Mouse (Mus musculus) kidney, embryonic 14.5 days (tissue): ENCODE measurements around the gene Znrf2. TPM values are rescaled to one million over a fixed set of nuclear protein-coding genes. Genes with fewer than 3 reads are reported as not detected.

Source experiments
- ATAC-seq: fragments of 200-750 bp; cut with Nextera tagmentation; 2 replicates; pipeline ENCODE4 v1.8.0; 2017; ENCODE audit warnings: moderate number of reproducible peaks, mild to moderate bottlenecking, moderate TSS enrichment, moderate library complexity; ENCODE audit not compliant: low FRiP score, low TSS enrichment
- H3K27ac ChIP-seq: fragments of 300-500 bp; sonication (generic); 2 replicates; pipeline ENCODE4 v1.5.1; 2014; ENCODE audit warnings: low read depth, mild to moderate bottlenecking, low read length, moderate library complexity, mixed read lengths
- H3K27me3 ChIP-seq: fragments of 300-500 bp; sonication (generic); 2 replicates; pipeline ENCODE4 v1.6.1; 2014; ENCODE audit warnings: mild to moderate bottlenecking, low read length; ENCODE audit not compliant: control insufficient read depth, insufficient read depth
- H3K36me3 ChIP-seq: fragments of 300-500 bp; sonication (generic); 2 replicates; pipeline ENCODE4 v1.6.1; 2014; ENCODE audit warnings: low read length, mixed read lengths; ENCODE audit not compliant: control insufficient read depth, insufficient read depth
- H3K4me1 ChIP-seq: fragments of 300-500 bp; sonication (generic); 2 replicates; pipeline ENCODE4 v1.6.1; 2014; ENCODE audit warnings: low read length, mixed read lengths; ENCODE audit not compliant: control insufficient read depth, insufficient read depth
- H3K4me2 ChIP-seq: fragments of 300-500 bp; sonication (generic); replicated peaks from 2 replicates; pipeline ENCODE4 v1.6.1; 2014; ENCODE audit warnings: low read depth, mild to moderate bottlenecking, low read length
- H3K4me3 ChIP-seq: fragments of 300-500 bp; sonication (generic); 2 replicates; pipeline ENCODE4 v1.5.1; 2014; ENCODE audit warnings: mild to moderate bottlenecking, low read length
- H3K9ac ChIP-seq: fragments of 300-500 bp; sonication (generic); 2 replicates; pipeline ENCODE4 v1.6.1; 2014; ENCODE audit warnings: low read depth, mild to moderate bottlenecking, low read length, moderate library complexity
- H3K9me3 ChIP-seq: fragments of 300-500 bp; sonication (generic); 2 replicates; pipeline ENCODE4 v1.6.1; 2016; ENCODE audit warnings: low read length; ENCODE audit not compliant: control insufficient read depth
- WGBS: fragments of 180-500 bp; shearing (Covaris S2); extraction: QIAGEN DNeasy Blood & Tissue Kit; methylation state at CpG from one replicate; pipeline ENCODE4 v1.1.7; 2014; 5-methylcytosine and 5-hydroxymethylcytosine counted together
- polyA plus RNA-seq: library from polyadenylated mRNA; unstranded; fragments of >200 nt; fragmentation: Nextera tagmentation; extraction: Ambion mirVana; gene quantifications from 2 replicates; pipeline ENCODE4 v1.2.1, GENCODE M21; 2014

Znrf2 gene
- polyA plus RNA-seq, 1 experiment from 2014 or later, result 4.5 TPM

- WGBS, result 72% methylated on average over 6 of the region's 6 CpGs
- Histone ChIP-seq H3K9ac (no peak overlapping the region), H3K27me3 (no peaks in the 10 kb centered on the region), H3K36me3 (no peaks in the 10 kb centered on the region), H3K4me1 (no peaks in the 10 kb centered on the region), H3K4me2 (no peak overlapping the region), H3K27ac (no peak overlapping the region), H3K4me3 (no peak overlapping the region), H3K9me3 (no peaks in the 10 kb centered on the region)
- no peak for ATAC-seq
Measured at GRCm38 (mm10) chr6:54781881-54782280, 34.8 kb upstream of the Znrf2 start.

GRCm38 (mm10) chr6:54785098-54785730 lies 31.5 kb upstream of the Znrf2 start:
- no peak overlapping the region for H3K4me2 ChIP-seq
- no peaks in the 10 kb centered on the region for H3K4me1 ChIP-seq
- 57% methylated on average over 5 of the region's 5 CpGs for whole genome bisulfite sequencing
- 0 out of 2 replicates have a peak, but pooled peaks have one; percentile 49 for ATAC-seq
- H3K4me3 ChIP-seq, result no peak overlapping the region
- H3K9ac ChIP-seq, result no peak overlapping the region
- no peaks in the 10 kb centered on the region for H3K9me3 ChIP-seq
- no peaks in the 10 kb centered on the region for H3K36me3 ChIP-seq
- no peaks in the 10 kb centered on the region for H3K27me3 ChIP-seq
- no peak overlapping the region for H3K27ac ChIP-seq

- no peak overlapping the region for H3K4me3 ChIP-seq
- H3K36me3 ChIP-seq, result no peaks in the 10 kb centered on the region
- H3K27me3 ChIP-seq, result no peaks in the 10 kb centered on the region
- H3K9me3 ChIP-seq, result no peaks in the 10 kb centered on the region
- H3K9ac ChIP-seq, result no peak overlapping the region
- no peak overlapping the region for H3K27ac ChIP-seq
- 91% methylated on average over 5 of the region's 5 CpGs for WGBS
- ATAC-seq, result no peak
- H3K4me1 ChIP-seq, result no peaks in the 10 kb centered on the region
- no peak overlapping the region for H3K4me2 ChIP-seq
Measured at GRCm38 (mm10) chr6:54786766-54787165, 29.9 kb upstream of the Znrf2 start.

- H3K27ac ChIP-seq, result no peak overlapping the region
- H3K9ac ChIP-seq, result no peak overlapping the region
- H3K4me1 ChIP-seq, result no peaks in the 10 kb centered on the region
- no peak for ATAC-seq
- 70% methylated on average over 6 of the region's 6 CpGs for WGBS
- H3K36me3 ChIP-seq, result no peaks in the 10 kb centered on the region
- no peaks in the 10 kb centered on the region for H3K27me3 ChIP-seq
- H3K4me2 ChIP-seq, result no peak overlapping the region
- H3K4me3 ChIP-seq, result no peak overlapping the region
- no peaks in the 10 kb centered on the region for H3K9me3 ChIP-seq
Measured at GRCm38 (mm10) chr6:54788493-54788892, 28.2 kb upstream of the Znrf2 start.

- no peak overlapping the region for H3K27ac ChIP-seq
- H3K27me3 ChIP-seq, result no peaks in the 10 kb centered on the region
- H3K4me3 ChIP-seq, result no peak overlapping the region
- H3K9me3 ChIP-seq, result no peaks in the 10 kb centered on the region
- no peak overlapping the region for H3K4me2 ChIP-seq
- 81% methylated on average over 4 of the region's 4 CpGs for WGBS
- H3K36me3 ChIP-seq, result no peaks in the 10 kb centered on the region
- no peaks in the 10 kb centered on the region for H3K4me1 ChIP-seq
- no peak overlapping the region for H3K9ac ChIP-seq
- no peak for ATAC-seq
Measured at GRCm38 (mm10) chr6:54789139-54789538, 27.6 kb upstream of the Znrf2 start.

GRCm38 (mm10) chr6:54790071-54790470 lies 26.6 kb upstream of the Znrf2 start:
- Histone ChIP-seq H3K9me3 (no peaks in the 10 kb centered on the region), H3K36me3 (no peaks in the 10 kb centered on the region), H3K4me1 (no peaks in the 10 kb centered on the region), H3K9ac (no peak overlapping the region), H3K4me3 (no peak overlapping the region), H3K27ac (no peak overlapping the region), H3K27me3 (no peaks in the 10 kb centered on the region), H3K4me2 (no peak overlapping the region)
- ATAC-seq, result no peak
- WGBS, result 78% methylated on average over 4 of the region's 4 CpGs

- ATAC-seq, result no peak
- H3K9ac ChIP-seq, result no peak overlapping the region
- no peak overlapping the region for H3K4me2 ChIP-seq
- H3K9me3 ChIP-seq, result no peaks in the 10 kb centered on the region; the same call in 1 of the 2 replicates
- no peak overlapping the region for H3K27ac ChIP-seq
- H3K4me3 ChIP-seq, result no peak overlapping the region
- no peaks in the 10 kb centered on the region for H3K4me1 ChIP-seq
- no peaks in the 10 kb centered on the region for H3K36me3 ChIP-seq
- 90% methylated on average over 3 of the region's 3 CpGs for WGBS
- no peaks in the 10 kb centered on the region for H3K27me3 ChIP-seq
Measured at GRCm38 (mm10) chr6:54793853-54794252, 22.9 kb upstream of the Znrf2 start.

GRCm38 (mm10) chr6:54794372-54794771 lies 22.3 kb upstream of the Znrf2 start:
- H3K4me3 ChIP-seq, result no peak overlapping the region
- H3K36me3 ChIP-seq, result no peaks in the 10 kb centered on the region
- ATAC-seq, result no peak
- no peak overlapping the region for H3K4me2 ChIP-seq
- H3K27me3 ChIP-seq, result no peaks in the 10 kb centered on the region
- H3K27ac ChIP-seq, result no peak overlapping the region
- 75% methylated on average over 2 of the region's 2 CpGs for WGBS
- H3K9me3 ChIP-seq, result no peaks in the 10 kb centered on the region; the same call in 1 of the 2 replicates
- no peak overlapping the region for H3K9ac ChIP-seq
- no peaks in the 10 kb centered on the region for H3K4me1 ChIP-seq

GRCm38 (mm10) chr6:54794991-54795390 lies 21.7 kb upstream of the Znrf2 start:
- no peaks in the 10 kb centered on the region for H3K27me3 ChIP-seq
- H3K27ac ChIP-seq, result no peak overlapping the region
- WGBS, result 78% methylated on average over 5 of the region's 5 CpGs
- H3K9ac ChIP-seq, result no peak overlapping the region
- H3K9me3 ChIP-seq, result no peaks in the 10 kb centered on the region; the same call in 1 of the 2 replicates
- no peak for ATAC-seq
- H3K36me3 ChIP-seq, result no peaks in the 10 kb centered on the region
- no peak overlapping the region for H3K4me2 ChIP-seq
- H3K4me3 ChIP-seq, result no peak overlapping the region
- no peaks in the 10 kb centered on the region for H3K4me1 ChIP-seq
